Mouse (Mus musculus): ENCODE measurements around the gene Ccdc38. TPM values are rescaled to one million over a fixed set of nuclear protein-coding genes. Genes with fewer than 3 reads are reported as not detected.
A peak's percentile ranks its signal among the peaks of the same experiment; 100 is the strongest.

The Ccdc38 gene
- 0.31 and 0.45 TPM in 2 replicates for polyA plus RNA-seq (2014; fragmentation: Nextera tagmentation; extraction: Ambion mirVana)

DNA sequence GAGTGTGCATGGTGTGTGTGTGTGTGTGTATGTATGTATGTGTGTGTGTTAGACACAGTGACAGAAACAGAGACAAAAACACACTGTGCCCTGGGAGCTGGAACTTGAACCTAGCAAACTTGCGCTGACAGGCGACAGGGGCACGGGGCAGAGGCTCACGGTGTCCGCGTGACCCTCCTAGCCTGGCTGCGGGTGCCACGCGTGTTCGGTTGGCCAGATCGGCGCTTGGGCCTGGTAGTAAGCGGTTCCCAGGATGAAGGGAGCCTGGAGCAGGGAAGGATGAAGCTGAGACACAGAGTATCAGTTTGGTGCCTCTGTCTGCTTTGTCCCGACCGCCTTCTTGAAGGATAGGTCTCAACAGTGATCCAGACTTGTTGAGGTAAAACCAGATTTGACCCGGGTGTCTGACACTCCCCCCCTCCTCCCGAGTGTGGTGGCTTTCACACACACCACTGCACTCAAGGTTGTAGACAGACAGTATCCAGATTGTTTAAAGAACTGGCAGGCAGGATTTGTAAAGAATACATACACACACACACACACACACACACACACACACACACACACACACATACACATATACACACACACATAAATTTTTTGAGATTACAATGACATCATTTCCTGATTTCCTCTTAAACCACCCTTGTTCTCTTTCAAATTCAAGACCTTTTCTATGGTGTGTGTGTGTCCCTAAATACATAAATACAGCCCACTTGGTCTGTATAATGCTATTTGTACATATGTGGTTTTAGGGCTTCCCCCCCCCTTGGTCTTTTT is at the start of gene Ccdc38:
Gene Ccdc38 (plus strand): TSS at position 202 of the 780 bp plus-strand sequence.
- DNase-seq (ENCODE audit: low spot score) (no peak), ATAC-seq (replicated peaks; ENCODE audit: low FRiP score) (no peak)
- no peak within 1 kb of the TSS for H3K27ac ChIP-seq (ENCODE audit: low read depth, low read length)
- peak within 1 kb of the TSS; percentile 30 for H3K4me3 ChIP-seq (ENCODE audit: low read depth, low read length)
- H3K36me3 ChIP-seq (ENCODE audit: control insufficient read depth, insufficient read depth, low read length) = no peaks in the 10 kb centered on the region
- no peaks in the 10 kb centered on the region for H3K9me3 ChIP-seq (ENCODE audit: control insufficient read depth, low read length)
- peak within 1 kb of the TSS; percentile 70 for H3K4me2 ChIP-seq (ENCODE audit: low read depth, low read length, severe bottlenecking)
- 75% methylated on average over 17 of the region's 17 CpGs for WGBS
- peak within 1 kb of the TSS; percentile 53 for H3K9ac ChIP-seq (ENCODE audit: low read length)
- no peaks in the 10 kb centered on the region; the same call in 1 of the 2 replicates for H3K4me1 ChIP-seq (replicated peaks; ENCODE audit: control insufficient read depth, insufficient read depth, low read length)
- no peaks in the 10 kb centered on the region; the same call in 1 of the 2 replicates for H3K27me3 ChIP-seq (ENCODE audit: control insufficient read depth, insufficient read depth, low read length)

DNA sequence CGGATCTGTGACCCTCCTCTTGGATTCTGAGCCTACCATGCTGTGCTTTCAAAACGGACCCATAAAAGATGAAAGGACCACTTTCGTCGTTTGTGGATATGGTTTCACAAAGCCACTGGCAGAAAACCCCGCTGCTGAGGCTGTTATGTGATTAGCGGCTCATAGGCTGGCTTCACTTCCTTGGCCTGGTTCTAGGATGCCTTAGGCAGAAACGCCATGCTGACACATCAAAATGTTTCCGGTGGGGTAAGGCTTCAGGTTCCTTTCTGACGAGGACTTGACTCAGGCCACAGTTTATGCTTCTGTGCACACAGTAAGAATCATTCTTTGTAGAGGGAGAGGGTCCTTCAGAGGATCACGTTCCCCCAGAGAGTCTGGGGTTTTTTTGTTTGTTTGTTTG is 39.6 kb upstream of the Ccdc38 start:
- Histone ChIP-seq H3K4me1 (replicated peaks; ENCODE audit: control insufficient read depth, insufficient read depth, low read length) (no peaks in the 10 kb centered on the region), H3K36me3 (ENCODE audit: control insufficient read depth, insufficient read depth, low read length) (no peaks in the 10 kb centered on the region), H3K4me2 (ENCODE audit: low read depth, low read length, severe bottlenecking) (no peak overlapping the region), H3K27ac (ENCODE audit: low read depth, low read length) (no peak overlapping the region), H3K27me3 (ENCODE audit: control insufficient read depth, insufficient read depth, low read length) (no peaks in the 10 kb centered on the region), H3K4me3 (ENCODE audit: low read depth, low read length) (no peak overlapping the region), H3K9me3 (ENCODE audit: control insufficient read depth, low read length) (no peaks in the 10 kb centered on the region), H3K9ac (ENCODE audit: low read length) (no peak overlapping the region)
- DNase-seq (ENCODE audit: low spot score) (no peak), ATAC-seq (replicated peaks; ENCODE audit: low FRiP score) (no peak)
- WGBS = 59% methylated on average over 10 of the region's 10 CpGs

DNA sequence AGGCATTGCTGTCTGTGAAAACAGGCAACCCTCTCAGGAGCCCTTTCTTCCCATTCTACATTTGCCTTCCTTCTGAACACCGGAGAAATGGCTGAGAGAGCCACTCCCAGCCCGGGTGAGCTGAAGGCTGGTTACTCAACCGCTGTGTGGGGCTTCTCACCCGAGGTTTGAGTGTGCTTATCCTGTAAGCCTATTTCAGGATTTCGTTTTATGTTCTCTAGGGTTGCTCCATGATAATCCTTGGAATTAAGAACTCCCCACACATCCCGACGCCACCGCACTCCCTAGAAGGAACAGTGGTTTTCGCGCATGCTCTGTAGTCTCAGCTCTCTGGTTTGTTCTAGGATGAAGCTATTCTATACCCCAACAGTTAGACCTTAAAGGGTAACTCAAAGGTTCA is 39.1 kb upstream of the Ccdc38 start:
- DNase-seq (ENCODE audit: low spot score) = no peak
- no peak for ATAC-seq (replicated peaks; ENCODE audit: low FRiP score)
- 79% methylated on average over 10 of the region's 10 CpGs for WGBS
- Histone ChIP-seq H3K4me3 (ENCODE audit: low read depth, low read length) (no peak overlapping the region), H3K27me3 (ENCODE audit: control insufficient read depth, insufficient read depth, low read length) (no peaks in the 10 kb centered on the region), H3K4me1 (replicated peaks; ENCODE audit: control insufficient read depth, insufficient read depth, low read length) (no peaks in the 10 kb centered on the region), H3K36me3 (ENCODE audit: control insufficient read depth, insufficient read depth, low read length) (no peaks in the 10 kb centered on the region), H3K27ac (ENCODE audit: low read depth, low read length) (no peak overlapping the region), H3K9me3 (ENCODE audit: control insufficient read depth, low read length) (no peaks in the 10 kb centered on the region), H3K9ac (ENCODE audit: low read length) (no peak overlapping the region), H3K4me2 (ENCODE audit: low read depth, low read length, severe bottlenecking) (no peak overlapping the region)

DNA sequence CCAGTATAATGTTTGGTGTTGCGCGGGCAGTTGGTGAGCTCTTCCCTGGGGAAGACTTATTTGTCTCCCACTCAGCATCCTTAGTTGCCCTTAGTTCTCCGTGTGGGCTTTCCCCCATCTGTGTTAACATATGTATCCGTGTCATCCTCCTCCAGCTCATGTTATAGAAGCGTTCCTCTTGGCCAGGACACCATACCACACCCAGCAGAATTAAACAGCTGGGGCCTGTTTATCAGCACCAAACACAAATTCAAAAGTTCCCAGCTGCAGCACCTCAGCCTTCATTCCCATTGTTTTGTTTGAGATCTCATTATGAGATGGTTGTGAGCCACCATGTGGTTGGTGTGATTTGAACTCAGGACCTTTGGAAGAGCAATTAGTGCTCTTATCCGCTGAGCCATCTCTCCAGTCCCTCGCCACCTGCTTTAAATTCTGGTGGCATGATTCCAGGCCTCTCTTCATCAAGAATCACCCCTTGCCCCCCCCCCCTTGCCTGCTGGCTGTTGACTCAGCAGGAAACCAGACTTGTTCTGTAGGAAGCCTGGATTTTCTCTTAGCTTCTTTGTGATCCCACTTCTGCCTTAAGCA is 32.0 kb upstream of the Ccdc38 start:
- peak; percentile 44 for DNase-seq (ENCODE audit: low spot score)
- no peaks in the 10 kb centered on the region for H3K4me1 ChIP-seq (replicated peaks; ENCODE audit: control insufficient read depth, insufficient read depth, low read length)
- 78% methylated on average over 7 of the region's 7 CpGs for WGBS
- H3K27me3 ChIP-seq (ENCODE audit: control insufficient read depth, insufficient read depth, low read length) = no peaks in the 10 kb centered on the region
- no peak overlapping the region for H3K4me3 ChIP-seq (ENCODE audit: low read depth, low read length)
- no peaks in the 10 kb centered on the region for H3K36me3 ChIP-seq (ENCODE audit: control insufficient read depth, insufficient read depth, low read length)
- H3K4me2 ChIP-seq (ENCODE audit: low read depth, low read length, severe bottlenecking) = no peak overlapping the region
- H3K9me3 ChIP-seq (ENCODE audit: control insufficient read depth, low read length) = no peaks in the 10 kb centered on the region
- no peak overlapping the region for H3K9ac ChIP-seq (ENCODE audit: low read length)
- H3K27ac ChIP-seq (ENCODE audit: low read depth, low read length) = no peak overlapping the region
- ATAC-seq (replicated peaks; ENCODE audit: low FRiP score) = no peak

DNA sequence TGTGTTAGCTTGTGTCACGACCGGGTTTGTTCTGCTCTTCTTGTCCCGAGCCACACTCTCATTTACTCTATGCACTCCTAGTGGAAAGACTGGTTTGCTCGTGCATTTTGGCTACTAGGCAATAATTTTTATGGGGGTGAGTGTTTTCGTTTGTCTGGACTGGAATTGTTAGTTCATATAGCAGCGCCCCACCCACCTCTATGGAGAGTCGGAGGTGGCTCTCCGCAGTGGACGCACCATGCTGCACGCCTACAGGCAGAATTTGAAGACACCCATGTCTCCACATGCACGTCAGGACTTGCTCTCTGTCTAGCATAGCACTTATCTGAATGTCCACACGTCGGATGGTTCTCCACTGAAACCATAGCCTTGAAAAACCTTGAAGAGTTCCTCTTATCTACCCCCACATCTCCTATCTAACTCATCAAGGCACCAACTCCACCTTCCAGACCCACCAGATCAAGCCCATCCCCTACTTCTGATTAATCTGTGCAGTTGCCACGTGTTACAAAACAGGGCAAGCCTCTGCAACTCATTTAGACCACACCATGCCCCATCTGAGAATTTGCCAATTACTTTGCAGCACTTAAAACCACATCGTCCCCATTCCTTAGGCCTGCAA is 30.8 kb upstream of the Ccdc38 start:
- no peak for ATAC-seq (replicated peaks; ENCODE audit: low FRiP score)

DNA sequence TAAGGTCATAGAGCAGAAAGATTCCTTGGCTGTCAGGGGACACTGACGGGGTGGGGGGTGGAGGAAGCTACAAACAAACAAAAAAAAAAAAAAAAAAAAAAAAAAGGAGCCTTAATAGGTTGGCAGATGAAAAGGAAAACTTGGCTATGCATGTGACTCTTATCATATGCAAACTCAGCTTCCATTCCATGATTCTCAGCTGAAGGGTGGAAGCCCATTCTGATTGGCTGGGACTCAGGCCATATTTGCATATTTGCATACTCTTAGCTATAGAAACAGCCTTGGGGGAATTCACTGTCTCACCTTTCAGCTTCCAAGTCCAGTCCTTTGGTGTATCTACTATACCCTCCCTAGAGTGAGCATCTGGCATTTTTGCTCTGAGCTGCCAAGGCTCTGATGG is 25.0 kb upstream of the Ccdc38 start:
- no peaks in the 10 kb centered on the region for H3K27me3 ChIP-seq (ENCODE audit: control insufficient read depth, insufficient read depth, low read length)
- no peaks in the 10 kb centered on the region for H3K36me3 ChIP-seq (ENCODE audit: control insufficient read depth, insufficient read depth, low read length)
- H3K4me3 ChIP-seq (ENCODE audit: low read depth, low read length) = no peak overlapping the region
- H3K4me1 ChIP-seq (replicated peaks; ENCODE audit: control insufficient read depth, insufficient read depth, low read length) = no peaks in the 10 kb centered on the region
- WGBS = 48% methylated on average over 1 of the region's 1 CpGs
- H3K9ac ChIP-seq (ENCODE audit: low read length) = no peak overlapping the region
- H3K9me3 ChIP-seq (ENCODE audit: control insufficient read depth, low read length) = no peaks in the 10 kb centered on the region
- H3K27ac ChIP-seq (ENCODE audit: low read depth, low read length) = no peak overlapping the region
- DNase-seq (ENCODE audit: low spot score) (peak; percentile 23), ATAC-seq (replicated peaks; ENCODE audit: low FRiP score) (no peak)
- H3K4me2 ChIP-seq (ENCODE audit: low read depth, low read length, severe bottlenecking) = no peak overlapping the region

More for the DNA sequence above, 30.8 kb upstream of the Ccdc38 start:
- DNase-seq (ENCODE audit: low spot score) = peak; percentile 15
- no peak overlapping the region for H3K4me2 ChIP-seq (ENCODE audit: low read depth, low read length, severe bottlenecking)
- no peaks in the 10 kb centered on the region for H3K27me3 ChIP-seq (ENCODE audit: control insufficient read depth, insufficient read depth, low read length)
- no peaks in the 10 kb centered on the region for H3K4me1 ChIP-seq (replicated peaks; ENCODE audit: control insufficient read depth, insufficient read depth, low read length)
- WGBS = 92% methylated on average over 15 of the region's 15 CpGs
- H3K9ac ChIP-seq (ENCODE audit: low read length) = no peak overlapping the region
- H3K36me3 ChIP-seq (ENCODE audit: control insufficient read depth, insufficient read depth, low read length) = no peaks in the 10 kb centered on the region
- H3K27ac ChIP-seq (ENCODE audit: low read depth, low read length) = no peak overlapping the region
- no peak overlapping the region for H3K4me3 ChIP-seq (ENCODE audit: low read depth, low read length)
- H3K9me3 ChIP-seq (ENCODE audit: control insufficient read depth, low read length) = no peaks in the 10 kb centered on the region

DNA sequence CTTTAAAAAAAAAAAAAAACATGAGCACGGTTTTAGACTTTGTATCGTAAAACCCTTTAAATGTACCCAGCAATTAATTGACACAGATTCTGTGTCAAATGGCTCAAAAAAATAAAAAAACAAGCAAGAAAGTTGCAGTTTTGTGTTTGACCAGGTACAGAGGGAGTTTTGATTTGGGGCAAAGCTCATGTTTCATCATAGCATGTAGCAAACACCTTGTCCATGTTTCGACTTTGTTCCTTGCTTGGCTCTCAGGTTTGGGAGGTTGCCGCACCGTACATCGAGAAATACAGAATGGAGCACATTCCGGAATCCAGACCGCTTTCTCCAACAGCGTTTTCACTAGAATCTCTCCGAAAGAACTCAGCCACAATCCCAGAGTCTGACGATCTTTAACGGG is 24.5 kb upstream of the Ccdc38 start:
- DNase-seq (ENCODE audit: low spot score) (no peak), ATAC-seq (replicated peaks; ENCODE audit: low FRiP score) (no peak)
- no peaks in the 10 kb centered on the region for H3K27me3 ChIP-seq (ENCODE audit: control insufficient read depth, insufficient read depth, low read length)
- no peak overlapping the region for H3K9ac ChIP-seq (ENCODE audit: low read length)
- H3K4me3 ChIP-seq (ENCODE audit: low read depth, low read length) = no peak overlapping the region
- H3K4me1 ChIP-seq (replicated peaks; ENCODE audit: control insufficient read depth, insufficient read depth, low read length) = no peaks in the 10 kb centered on the region
- no peaks in the 10 kb centered on the region for H3K36me3 ChIP-seq (ENCODE audit: control insufficient read depth, insufficient read depth, low read length)
- no peaks in the 10 kb centered on the region for H3K9me3 ChIP-seq (ENCODE audit: control insufficient read depth, low read length)
- H3K4me2 ChIP-seq (ENCODE audit: low read depth, low read length, severe bottlenecking) = no peak overlapping the region
- 94% methylated on average over 12 of the region's 12 CpGs for WGBS
- no peak overlapping the region for H3K27ac ChIP-seq (ENCODE audit: low read depth, low read length)

DNA sequence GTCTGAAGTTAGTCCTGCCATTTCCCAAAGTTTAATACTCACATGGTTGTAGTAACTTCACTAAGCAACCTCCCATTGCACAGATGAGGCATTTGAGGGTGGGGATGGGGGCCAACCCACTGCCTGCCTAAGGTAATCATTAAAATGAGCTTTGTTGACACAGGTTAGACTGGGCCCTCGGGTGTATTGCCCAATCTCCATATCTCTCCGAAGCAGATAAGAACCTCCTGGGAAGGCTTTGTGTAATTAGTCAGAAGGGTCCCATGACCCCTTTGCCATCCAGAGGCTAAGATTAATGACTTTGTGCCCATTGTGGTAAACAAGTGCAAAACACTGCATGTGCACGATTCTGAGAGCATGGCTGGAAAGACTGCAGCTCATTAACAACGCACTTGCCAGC is 22.7 kb upstream of the Ccdc38 start:
- Histone ChIP-seq H3K9ac (ENCODE audit: low read length) (no peak overlapping the region), H3K4me1 (replicated peaks; ENCODE audit: control insufficient read depth, insufficient read depth, low read length) (no peaks in the 10 kb centered on the region), H3K27me3 (ENCODE audit: control insufficient read depth, insufficient read depth, low read length) (no peaks in the 10 kb centered on the region), H3K4me2 (ENCODE audit: low read depth, low read length, severe bottlenecking) (no peak overlapping the region), H3K27ac (ENCODE audit: low read depth, low read length) (no peak overlapping the region), H3K9me3 (ENCODE audit: control insufficient read depth, low read length) (no peaks in the 10 kb centered on the region), H3K4me3 (ENCODE audit: low read depth, low read length) (no peak overlapping the region), H3K36me3 (ENCODE audit: control insufficient read depth, insufficient read depth, low read length) (no peaks in the 10 kb centered on the region)
- DNase-seq (ENCODE audit: low spot score) (no peak), ATAC-seq (replicated peaks; ENCODE audit: low FRiP score) (no peak)
- 61% methylated on average over 4 of the region's 4 CpGs for WGBS

Measured in forebrain, embryonic 11.5 days (tissue).